Mouse (Mus musculus) limb, embryonic 14.5 days (tissue): Measurements from ENCODE around the gene Tmem120a. TPM values are rescaled to one million over a fixed set of nuclear protein-coding genes. Genes with fewer than 3 reads are reported as not detected.

Source experiments
- ATAC-seq: fragments of 200-750 bp; cut with Nextera tagmentation; 2 replicates; pipeline ENCODE4 v1.8.0; 2017; ENCODE audit warnings: low read depth, moderate number of reproducible peaks, moderate TSS enrichment; ENCODE audit not compliant: low FRiP score
- DNase-seq: peaks from one replicate; pipeline ENCODE4 v3.0.0-alpha.2; 2015; ENCODE audit warnings: low spot score
- H3K27ac ChIP-seq: fragments of 300-500 bp; sonication (generic); replicated peaks from 2 replicates; pipeline ENCODE4 v1.5.1; 2014; ENCODE audit warnings: low read depth, mild to moderate bottlenecking, low read length, moderate library complexity, mixed read lengths
- H3K27me3 ChIP-seq: fragments of 300-500 bp; sonication (generic); 2 replicates; pipeline ENCODE4 v1.6.1; 2014; ENCODE audit warnings: low read length, mixed read lengths; ENCODE audit not compliant: control insufficient read depth, insufficient read depth
- H3K36me3 ChIP-seq: fragments of 300-500 bp; sonication (generic); 2 replicates; pipeline ENCODE4 v1.6.1; 2014; ENCODE audit warnings: mild to moderate bottlenecking, low read length, moderate library complexity, mixed read lengths; ENCODE audit not compliant: control insufficient read depth, insufficient read depth
- H3K4me1 ChIP-seq: fragments of 300-500 bp; sonication (generic); 2 replicates; pipeline ENCODE4 v1.6.1; 2014; ENCODE audit warnings: antibody characterized with exemption, low read length, mixed read lengths; ENCODE audit not compliant: control insufficient read depth, insufficient read depth
- H3K4me2 ChIP-seq: fragments of 300-500 bp; sonication (generic); replicated peaks from 2 replicates; pipeline ENCODE4 v1.6.1; 2014; ENCODE audit warnings: low read depth, mild to moderate bottlenecking, low read length, moderate library complexity; ENCODE audit not compliant: severe bottlenecking
- H3K4me3 ChIP-seq: fragments of 300-500 bp; sonication (generic); replicated peaks from 2 replicates; pipeline ENCODE4 v1.5.1; 2014; ENCODE audit warnings: low read length
- H3K9ac ChIP-seq: fragments of 300-500 bp; sonication (generic); 2 replicates; pipeline ENCODE4 v1.6.1; 2014; ENCODE audit warnings: mild to moderate bottlenecking, low read depth, low read length, moderate library complexity; ENCODE audit not compliant: severe bottlenecking
- H3K9me3 ChIP-seq: fragments of 300-500 bp; sonication (generic); 2 replicates; pipeline ENCODE4 v1.6.1; 2016; ENCODE audit warnings: low read length; ENCODE audit not compliant: control insufficient read depth
- POLR2A ChIP-seq: fragments of 200-500 bp; IDR thresholded peaks from 2 replicates; pipeline ENCODE4 v1.8.0; 2012; ENCODE audit warnings: inconsistent platforms, mild to moderate bottlenecking, moderate library complexity, borderline replicate concordance; ENCODE audit not compliant: insufficient read depth, insufficient read length; ENCODE audit errors: extremely low read depth
- WGBS: fragments of 180-500 bp; shearing (Covaris S2); extraction: QIAGEN DNeasy Blood & Tissue Kit; methylation state at CpG from one replicate; pipeline ENCODE4 v1.1.7; 2014; 5-methylcytosine and 5-hydroxymethylcytosine counted together
- polyA plus RNA-seq, 2 experiments: library from polyadenylated mRNA; depleted of rRNA in 1 of 2; stranded (reverse) in 1 of 2; unstranded in 1 of 2; fragments of >200 nt; fragmentation: Nextera tagmentation in 1 of 2; extraction: Ambion mirVana in 1 of 2; gene quantifications; 2 replicates each; pipeline versions ENCODE4 v1.2.1 to v1.2.3; 2012 to 2014

Tmem120a gene
- polyA plus RNA-seq, 2 experiments, result 21.3 to 48.1 TPM

DNA sequence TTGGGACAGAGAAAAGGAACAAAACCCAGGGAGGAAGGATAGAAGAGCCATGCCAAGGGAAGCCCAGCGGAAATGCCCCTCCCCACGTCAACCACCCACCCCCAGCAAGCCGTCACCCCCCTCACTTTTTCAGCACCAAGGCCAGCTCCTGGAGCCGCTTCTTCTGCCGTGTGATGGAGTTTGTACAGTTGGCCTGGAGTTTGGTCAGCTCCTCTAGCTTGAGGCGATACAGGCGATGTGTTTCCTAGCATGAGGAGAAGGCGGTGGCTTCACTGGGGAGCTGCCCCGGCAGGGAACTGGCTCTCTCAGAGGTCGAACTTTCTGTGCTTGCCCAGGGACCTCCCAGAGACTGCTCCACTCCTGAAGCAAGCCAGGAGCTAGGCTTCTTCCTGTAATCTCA is 2.1 kb downstream of the Tmem120a start:
- WGBS, result 59% methylated on average over 10 of the region's 10 CpGs
- H3K9ac ChIP-seq, result no peak overlapping the region
- peaks cover 7% of the 10 kb centered on the region; the same call in 1 of the 2 replicates for H3K36me3 ChIP-seq
- DNase-seq (no peak), ATAC-seq (no peak)
- H3K27me3 ChIP-seq, result no peaks in the 10 kb centered on the region
- H3K4me3 ChIP-seq, result no peak overlapping the region
- TF ChIP-seq POLR2A, result no peak
- peaks cover 13% of the 10 kb centered on the region; the same call in 1 of the 2 replicates for H3K4me1 ChIP-seq
- no peak overlapping the region for H3K4me2 ChIP-seq
- H3K9me3 ChIP-seq, result no peaks in the 10 kb centered on the region
- no peak overlapping the region for H3K27ac ChIP-seq

DNA sequence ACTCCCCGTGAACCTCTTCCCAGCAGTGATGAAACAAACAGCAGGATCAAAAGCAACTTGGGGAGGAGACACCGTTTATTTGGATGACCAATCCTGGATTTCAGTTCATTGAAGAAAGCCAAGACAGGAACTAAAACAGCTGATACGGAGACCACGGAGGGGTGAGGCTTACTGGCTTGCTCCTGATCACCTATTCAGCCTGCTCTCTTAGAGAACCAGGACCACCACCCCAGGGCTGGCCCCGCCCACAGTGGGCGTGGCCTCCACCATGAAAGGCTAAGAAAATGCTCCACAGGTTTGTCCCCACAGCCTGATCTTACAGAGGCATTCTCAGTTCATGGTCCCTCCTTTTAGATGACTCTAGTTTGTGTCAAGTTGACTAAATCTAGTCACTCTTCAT is 6.0 kb downstream of the Tmem120a start:
- Histone ChIP-seq H3K36me3 (peaks cover 46% of the 10 kb centered on the region), H3K9me3 (no peaks in the 10 kb centered on the region)

GRCm38 (mm10) chr5:135737154-135737553 is 7.1 kb downstream of the Tmem120a start:
- DNase-seq (no peak), ATAC-seq (no peak)
- Histone ChIP-seq H3K9ac (no peak overlapping the region), H3K4me2 (no peak overlapping the region), H3K4me1 (no peaks in the 10 kb centered on the region), H3K4me3 (no peak overlapping the region), H3K36me3 (peaks cover 57% of the 10 kb centered on the region), H3K27me3 (no peaks in the 10 kb centered on the region), H3K27ac (no peak overlapping the region), H3K9me3 (no peaks in the 10 kb centered on the region)
- TF ChIP-seq POLR2A, result no peak
- WGBS, result 77% methylated on average over 7 of the region's 7 CpGs

More for the DNA sequence above, 6.0 kb downstream of the Tmem120a start:
- H3K4me3 ChIP-seq, result no peak overlapping the region
- no peak for TF ChIP-seq POLR2A
- 20% methylated on average over 6 of the region's 6 CpGs for WGBS
- ATAC-seq (no peak), DNase-seq (no peak)
- no peak overlapping the region for H3K4me2 ChIP-seq
- no peaks in the 10 kb centered on the region for H3K27me3 ChIP-seq
- H3K27ac ChIP-seq, result no peak overlapping the region
- H3K4me1 ChIP-seq, result peaks cover 6% of the 10 kb centered on the region; the same call in 1 of the 2 replicates
- no peak overlapping the region for H3K9ac ChIP-seq

- Histone ChIP-seq H3K9me3 (no peaks in the 10 kb centered on the region), H3K9ac (no peak overlapping the region), H3K4me2 (no peak overlapping the region), H3K4me3 (no peak overlapping the region), H3K27ac (no peak overlapping the region), H3K27me3 (no peaks in the 10 kb centered on the region), H3K4me1 (no peaks in the 10 kb centered on the region), H3K36me3 (peaks cover 63% of the 10 kb centered on the region)
- 90% methylated on average over 16 of the region's 16 CpGs for WGBS
- ATAC-seq, result no peak
- TF ChIP-seq POLR2A, result no peak
- DNase-seq, result no peak
These were observed 7.7 kb downstream of the Tmem120a start for GRCm38 (mm10) chr5:135736544-135736943.

GRCm38 (mm10) chr5:135735741-135736140 is 8.5 kb downstream of the Tmem120a start:
- DNase-seq, result no peak
- peaks cover 71% of the 10 kb centered on the region for H3K36me3 ChIP-seq
- H3K4me2 ChIP-seq, result no peak overlapping the region
- 88% methylated on average over 13 of the region's 13 CpGs for WGBS
- H3K9me3 ChIP-seq, result no peaks in the 10 kb centered on the region
- H3K4me1 ChIP-seq, result no peaks in the 10 kb centered on the region
- no peak overlapping the region for H3K4me3 ChIP-seq
- no peak for ATAC-seq
- H3K27ac ChIP-seq, result no peak overlapping the region
- H3K9ac ChIP-seq, result no peak overlapping the region
- no peak for TF ChIP-seq POLR2A
- H3K27me3 ChIP-seq, result no peaks in the 10 kb centered on the region
